ENCODE assay signal across 22 mouse cellular contexts in genomic region chr5:41409070-41409668, GRCm38 (mm10).
A peak's percentile ranks its signal among the peaks of the same experiment; 100 is the strongest.
DNase-seq lines count a peak whose midpoint lies in the region; ATAC-seq and TF ChIP-seq lines count a peak whose summit lies in the region.
"Had no signal": no experiment of that assay in that cellular context is flagged by ENCODE, and none has a peak within 500 bp of the region (broad histone marks: within the 10 kb centered on the region; RNA-seq: fewer than 3 reads in every experiment).

No protein-coding gene starts in this region.

- WGBS in heart, adult 2 months = 68% methylated on average over 6 of the region's 6 CpGs
- WGBS in kidney, embryonic 15.5 days = 38% methylated on average over 6 of the region's 6 CpGs
- WGBS in kidney, adult 2 months = 28% methylated on average over 6 of the region's 6 CpGs
- 30% methylated on average over 6 of the region's 6 CpGs for WGBS in kidney, postnatal 0 days
- WGBS in limb, embryonic 14.5 days = 48% methylated on average over 6 of the region's 6 CpGs

- peak; percentile 74 for ATAC-seq in kidney, embryonic 15.5 days (replicated peaks; ENCODE audit: low FRiP score)
- ATAC-seq in kidney, postnatal 0 days (replicated peaks; ENCODE audit: low FRiP score, low read depth) = no peak
- peak; percentile 81 for ATAC-seq in limb, embryonic 14.5 days (ENCODE audit: low FRiP score, low read depth)
- ATAC-seq: forebrain, embryonic 13.5 days; forebrain, embryonic 15.5 days; forebrain, postnatal 0 days had no signal

- H3K36me3 ChIP-seq in heart, adult 2 months (ENCODE audit: control insufficient read depth, insufficient read depth, low read length) = no peaks in the 10 kb centered on the region
- H3K36me3 ChIP-seq in kidney, embryonic 15.5 days = no peaks in the 10 kb centered on the region
- H3K36me3 ChIP-seq in kidney, adult 2 months (ENCODE audit: control insufficient read depth, insufficient read depth, low read length) = no peaks in the 10 kb centered on the region
- H3K36me3 ChIP-seq in kidney, postnatal 0 days (ENCODE audit: insufficient read depth, low read length) = no peaks in the 10 kb centered on the region
- no peaks in the 10 kb centered on the region for H3K36me3 ChIP-seq in limb, embryonic 14.5 days (ENCODE audit: control insufficient read depth, insufficient read depth, low read length)
- H3K36me3 ChIP-seq: embryonic facial prominence, embryonic 12.5 days; forebrain, embryonic 15.5 days had no signal

- DNase-seq in heart, adult 11 months = peak; percentile 57
- no peak for DNase-seq in heart, adult 2 months
- no peak for DNase-seq in kidney, adult 2 months
- DNase-seq in kidney, postnatal 0 days (ENCODE audit: low spot score) = peak; percentile 45
- no peak for DNase-seq in kidney, adult 18-20 months
- no peak for DNase-seq in limb, embryonic 14.5 days (ENCODE audit: low spot score)
- no peak for DNase-seq in embryo, embryonic 9.5 days (ENCODE audit: extremely low spot score)
- DNase-seq: adrenal gland, adult 2 months; adrenal gland, postnatal 10 days; adrenal gland, postnatal 25 days; cerebellum, adult 11 months; cerebellum, adult 18-20 months; cerebellum, adult 8-10 months; cerebellum, adult 9-11 months; cerebellum, postnatal 14 days; cerebellum, postnatal 36 days; embryo, embryonic 11 days; forebrain, postnatal 0 days had no signal

- TF ChIP-seq EP300 in heart, adult 2 months (IDR thresholded peaks at IDR 0.05; ENCODE audit: insufficient read depth, low read depth, low read length) = no peak

- H3K4me3 ChIP-seq in heart, adult 2 months = no peak overlapping the region
- H3K4me3 ChIP-seq in kidney, embryonic 15.5 days (replicated peaks) = no peak overlapping the region
- no peak overlapping the region for H3K4me3 ChIP-seq in kidney, adult 2 months (ENCODE audit: insufficient read depth, low read depth, low read length)
- no peak overlapping the region for H3K4me3 ChIP-seq in kidney, postnatal 0 days (replicated peaks; ENCODE audit: low read depth, low read length)
- H3K4me3 ChIP-seq in limb, embryonic 14.5 days (replicated peaks; ENCODE audit: low read length) = no peak overlapping the region
- H3K4me3 ChIP-seq: embryonic facial prominence, embryonic 12.5 days; forebrain, embryonic 13.5 days; forebrain, embryonic 15.5 days had no signal

- no peaks in the 10 kb centered on the region for H3K9me3 ChIP-seq in kidney, embryonic 15.5 days (replicated peaks)
- H3K9me3 ChIP-seq in kidney, postnatal 0 days (replicated peaks; ENCODE audit: low read length) = no peaks in the 10 kb centered on the region
- H3K9me3 ChIP-seq in limb, embryonic 14.5 days (ENCODE audit: control insufficient read depth, low read length) = no peaks in the 10 kb centered on the region
- H3K9me3 ChIP-seq: embryonic facial prominence, embryonic 12.5 days; forebrain, embryonic 13.5 days; forebrain, embryonic 15.5 days had no signal

- intact Hi-C loops in heart, adult 2 months (cut with DNase I) = no loop called here

- no peak for TF ChIP-seq CTCF in heart, adult 2 months (IDR thresholded peaks at IDR 0.05)
- TF ChIP-seq CTCF in kidney, adult 2 months (conservative IDR thresholded peaks at IDR 0.05; ENCODE audit: insufficient read depth, insufficient read length, low read depth, low read length) = no peak
- TF ChIP-seq CTCF in kidney, postnatal 0 days (IDR thresholded peaks at IDR 0.05; ENCODE audit: low read depth) = no peak

- H3K27me3 ChIP-seq in heart, adult 2 months (ENCODE audit: control insufficient read depth, insufficient read depth, low read length) = no peaks in the 10 kb centered on the region
- H3K27me3 ChIP-seq in kidney, embryonic 15.5 days = no peaks in the 10 kb centered on the region
- no peaks in the 10 kb centered on the region; the same call in 1 of the 2 replicates for H3K27me3 ChIP-seq in kidney, adult 2 months (replicated peaks; ENCODE audit: control insufficient read depth, insufficient read depth, low read length)
- H3K27me3 ChIP-seq in kidney, postnatal 0 days (ENCODE audit: insufficient read depth, low read length) = no peaks in the 10 kb centered on the region
- H3K27me3 ChIP-seq in limb, embryonic 14.5 days (ENCODE audit: control insufficient read depth, insufficient read depth, low read length) = no peaks in the 10 kb centered on the region
- H3K27me3 ChIP-seq: embryonic facial prominence, embryonic 12.5 days; forebrain, embryonic 13.5 days; forebrain, embryonic 15.5 days had no signal

- H3K4me1 ChIP-seq in heart, adult 2 months (ENCODE audit: control insufficient read depth, insufficient read depth, low read length) = no peaks in the 10 kb centered on the region
- H3K4me1 ChIP-seq in kidney, embryonic 15.5 days = no peaks in the 10 kb centered on the region
- H3K4me1 ChIP-seq in kidney, adult 2 months (ENCODE audit: control insufficient read depth, insufficient read depth, low read length) = no peaks in the 10 kb centered on the region
- H3K4me1 ChIP-seq in kidney, postnatal 0 days (replicated peaks; ENCODE audit: insufficient read depth, low read length) = no peaks in the 10 kb centered on the region
- peaks cover 8% of the 10 kb centered on the region; the same call in 1 of the 2 replicates for H3K4me1 ChIP-seq in limb, embryonic 14.5 days (ENCODE audit: control insufficient read depth, insufficient read depth, low read length)
- H3K4me1 ChIP-seq: embryonic facial prominence, embryonic 12.5 days; forebrain, embryonic 13.5 days; forebrain, embryonic 15.5 days had no signal

- no peak overlapping the region for H3K9ac ChIP-seq in heart, adult 2 months (ENCODE audit: low read depth, low read length)
- no peak overlapping the region for H3K9ac ChIP-seq in kidney, embryonic 15.5 days
- H3K9ac ChIP-seq in kidney, postnatal 0 days (ENCODE audit: low read depth, low read length) = no peak overlapping the region
- no peak overlapping the region for H3K9ac ChIP-seq in limb, embryonic 14.5 days (ENCODE audit: low read depth, low read length, severe bottlenecking)
- H3K9ac ChIP-seq: embryonic facial prominence, embryonic 12.5 days; forebrain, embryonic 13.5 days; forebrain, embryonic 15.5 days; forebrain, postnatal 0 days had no signal

- TF ChIP-seq POLR2A in heart, adult 2 months (IDR thresholded peaks at IDR 0.05; ENCODE audit: insufficient read depth, low read depth, low read length) = no peak
- no peak for TF ChIP-seq POLR2A in kidney, adult 2 months (IDR thresholded peaks at IDR 0.05; ENCODE audit: low read depth, low read length)
- TF ChIP-seq POLR2A in limb, embryonic 14.5 days (IDR thresholded peaks at IDR 0.05; ENCODE audit: borderline replicate concordance, extremely low read depth, insufficient read depth, insufficient read length) = no peak

- H3K27ac ChIP-seq in heart, adult 2 months = no peak overlapping the region
- H3K27ac ChIP-seq in kidney, embryonic 15.5 days = no peak overlapping the region
- H3K27ac ChIP-seq in kidney, adult 2 months (ENCODE audit: insufficient read depth, low read depth, low read length) = no peak overlapping the region
- H3K27ac ChIP-seq in kidney, postnatal 0 days = no peak overlapping the region
- no peak overlapping the region for H3K27ac ChIP-seq in limb, embryonic 14.5 days (replicated peaks; ENCODE audit: low read depth, low read length)
- H3K27ac ChIP-seq: embryonic facial prominence, embryonic 12.5 days; forebrain, embryonic 13.5 days; forebrain, embryonic 15.5 days had no signal

- no peaks in the 10 kb centered on the region for H3K79me2 ChIP-seq in heart, adult 2 months (replicated peaks; ENCODE audit: control insufficient read depth, insufficient read depth, low read length)

- no peak overlapping the region for H3K4me2 ChIP-seq in kidney, embryonic 15.5 days
- no peak overlapping the region for H3K4me2 ChIP-seq in kidney, postnatal 0 days (ENCODE audit: low read length)
- no peak overlapping the region for H3K4me2 ChIP-seq in limb, embryonic 14.5 days (replicated peaks; ENCODE audit: low read depth, low read length, severe bottlenecking)
- H3K4me2 ChIP-seq: embryonic facial prominence, embryonic 12.5 days; forebrain, embryonic 13.5 days; forebrain, embryonic 15.5 days had no signal

Comparison
In these comparisons a context has a peak if more than half of its experiments do, and no peak if none do; other contexts are left out.
1. DNase-seq: peak in heart, adult 11 months (single experiment) and kidney, postnatal 0 days (single experiment); none in heart, adult 2 months (0 of 2), kidney, adult 2 months (single experiment), kidney, adult 18-20 months (single experiment), limb, embryonic 14.5 days (single experiment) and embryo, embryonic 9.5 days (single experiment).